Mouse (Mus musculus): Measurements from ENCODE around the gene Auts2. TPM values are rescaled to one million over a fixed set of nuclear protein-coding genes. Genes with fewer than 3 reads are reported as not detected.
A peak's percentile ranks its signal among the peaks of the same experiment; 100 is the strongest.

Auts2 gene
- polyA plus RNA-seq, 1 experiment from 2014 or later, result 80.6 TPM

- Histone ChIP-seq H3K27ac (replicated peaks) (0 out of 2 replicates have a peak overlapping the region, but pooled peaks have one; percentile 20), H3K36me3 (no peaks in the 10 kb centered on the region), H3K4me3 (no peak overlapping the region), H3K4me2 (replicated peaks) (no peak overlapping the region), H3K4me1 (peaks cover 46% of the 10 kb centered on the region), H3K9me3 (no peaks in the 10 kb centered on the region), H3K27me3 (peaks cover 6% of the 10 kb centered on the region; the same call in 1 of the 2 replicates), H3K9ac (replicated peaks) (no peak overlapping the region)
- ATAC-seq (ENCODE audit: low FRiP score, low read depth), result no peak
- 88% methylated on average over 2 of the region's 2 CpGs for WGBS
These were observed 467.2 kb downstream of the Auts2 start for GRCm38 (mm10) chr5:132075942-132076341.

- H3K36me3 ChIP-seq, result no peaks in the 10 kb centered on the region
- WGBS, result 15% methylated on average over 19 of the region's 19 CpGs
- H3K9ac ChIP-seq (replicated peaks), result 0 out of 2 replicates have a peak overlapping the region, but pooled peaks have one; percentile 8
- no peaks in the 10 kb centered on the region for H3K9me3 ChIP-seq
- H3K4me3 ChIP-seq, result peak overlapping the region; percentile 10; the same call in 1 of the 2 replicates
- ATAC-seq (ENCODE audit: low FRiP score, low read depth), result peak; percentile 80
- H3K4me2 ChIP-seq (replicated peaks), result peak overlapping the region; percentile 44
- peaks cover 46% of the 10 kb centered on the region for H3K4me1 ChIP-seq
- H3K27ac ChIP-seq (replicated peaks), result peak overlapping the region; percentile 76
- peaks cover 6% of the 10 kb centered on the region; the same call in 1 of the 2 replicates for H3K27me3 ChIP-seq
These were observed 468.3 kb downstream of the Auts2 start for GRCm38 (mm10) chr5:132074724-132075374.

- Histone ChIP-seq H3K4me3 (0 out of 2 replicates have a peak overlapping the region, but pooled peaks have one; percentile 10), H3K36me3 (no peaks in the 10 kb centered on the region), H3K9me3 (no peaks in the 10 kb centered on the region), H3K4me1 (peaks cover 46% of the 10 kb centered on the region), H3K9ac (replicated peaks) (0 out of 2 replicates have a peak overlapping the region, but pooled peaks have one; percentile 8), H3K27me3 (peaks cover 6% of the 10 kb centered on the region; the same call in 1 of the 2 replicates), H3K4me2 (replicated peaks) (peak overlapping the region; percentile 44), H3K27ac (replicated peaks) (peak overlapping the region; percentile 76)
- peak; percentile 85 for ATAC-seq (ENCODE audit: low FRiP score, low read depth)
- 3% methylated on average over 11 of the region's 11 CpGs for WGBS
These were observed 468.8 kb downstream of the Auts2 start for GRCm38 (mm10) chr5:132074360-132074723.

- Histone ChIP-seq H3K4me1 (peaks cover 46% of the 10 kb centered on the region), H3K4me2 (replicated peaks) (peak overlapping the region; percentile 44), H3K27me3 (peaks cover 6% of the 10 kb centered on the region; the same call in 1 of the 2 replicates), H3K9me3 (no peaks in the 10 kb centered on the region), H3K27ac (replicated peaks) (peak overlapping the region; percentile 76), H3K36me3 (no peaks in the 10 kb centered on the region), H3K9ac (replicated peaks) (no peak overlapping the region), H3K4me3 (no peak overlapping the region)
- peak; percentile 16; the same call in 1 of the 2 replicates for ATAC-seq (ENCODE audit: low FRiP score, low read depth)
- WGBS, result 30% methylated on average over 10 of the region's 10 CpGs
These were observed 469.3 kb downstream of the Auts2 start for GRCm38 (mm10) chr5:132073677-132074359.

GRCm38 (mm10) chr5:132072356-132072755 lies 470.8 kb downstream of the Auts2 start:
- WGBS, result 18% methylated on average over 4 of the region's 4 CpGs
- Histone ChIP-seq H3K9ac (replicated peaks) (no peak overlapping the region), H3K9me3 (no peaks in the 10 kb centered on the region), H3K4me2 (replicated peaks) (no peak overlapping the region), H3K27ac (replicated peaks) (no peak overlapping the region), H3K27me3 (peaks cover 6% of the 10 kb centered on the region; the same call in 1 of the 2 replicates), H3K4me1 (peaks cover 52% of the 10 kb centered on the region), H3K4me3 (no peak overlapping the region), H3K36me3 (no peaks in the 10 kb centered on the region)
- ATAC-seq (ENCODE audit: low FRiP score, low read depth), result no peak

- Histone ChIP-seq H3K27me3 (peaks cover 6% of the 10 kb centered on the region; the same call in 1 of the 2 replicates), H3K4me3 (no peak overlapping the region), H3K4me1 (peaks cover 27% of the 10 kb centered on the region), H3K9me3 (no peaks in the 10 kb centered on the region), H3K36me3 (no peaks in the 10 kb centered on the region), H3K27ac (replicated peaks) (no peak overlapping the region), H3K9ac (replicated peaks) (no peak overlapping the region), H3K4me2 (replicated peaks) (no peak overlapping the region)
- WGBS, result 64% methylated on average over 10 of the region's 10 CpGs
- no peak for ATAC-seq (ENCODE audit: low FRiP score, low read depth)
These were observed 475.1 kb downstream of the Auts2 start for GRCm38 (mm10) chr5:132067750-132068739.

GRCm38 (mm10) chr5:132060116-132060515 lies 483.0 kb downstream of the Auts2 start:
- no peak for ATAC-seq (ENCODE audit: low FRiP score, low read depth)
- 92% methylated on average over 6 of the region's 6 CpGs for WGBS

GRCm38 (mm10) chr5:132052637-132053036 lies 490.5 kb downstream of the Auts2 start:
- no peak overlapping the region for H3K4me2 ChIP-seq (replicated peaks)
- H3K4me1 ChIP-seq, result 0 out of 2 replicates have a peak, but pooled peaks cover 3% of the 10 kb centered on the region
- no peaks in the 10 kb centered on the region for H3K36me3 ChIP-seq
- H3K27me3 ChIP-seq, result no peaks in the 10 kb centered on the region
- no peak overlapping the region for H3K27ac ChIP-seq (replicated peaks)
- no peak overlapping the region for H3K4me3 ChIP-seq
- WGBS, result 51% methylated on average over 13 of the region's 13 CpGs
- ATAC-seq (ENCODE audit: low FRiP score, low read depth), result no peak
- H3K9ac ChIP-seq (replicated peaks), result no peak overlapping the region
- no peaks in the 10 kb centered on the region for H3K9me3 ChIP-seq

More at GRCm38 (mm10) chr5:132060116-132060515, 483.0 kb downstream of the Auts2 start:
- Histone ChIP-seq H3K36me3 (no peaks in the 10 kb centered on the region; the same call in 1 of the 2 replicates), H3K4me2 (replicated peaks) (no peak overlapping the region), H3K4me1 (no peaks in the 10 kb centered on the region), H3K27ac (replicated peaks) (no peak overlapping the region), H3K27me3 (no peaks in the 10 kb centered on the region), H3K9me3 (peaks cover 4% of the 10 kb centered on the region; the same call in 1 of the 2 replicates), H3K9ac (replicated peaks) (no peak overlapping the region), H3K4me3 (no peak overlapping the region)

GRCm38 (mm10) chr5:132039584-132039983 lies 503.6 kb downstream of the Auts2 start:
- WGBS, result 94% methylated on average over 6 of the region's 6 CpGs
- H3K4me1 ChIP-seq, result no peaks in the 10 kb centered on the region
- no peak overlapping the region for H3K9ac ChIP-seq (replicated peaks)
- H3K9me3 ChIP-seq, result no peaks in the 10 kb centered on the region
- H3K27me3 ChIP-seq, result no peaks in the 10 kb centered on the region
- no peak overlapping the region for H3K27ac ChIP-seq (replicated peaks)
- no peaks in the 10 kb centered on the region for H3K36me3 ChIP-seq
- no peak overlapping the region for H3K4me3 ChIP-seq
- H3K4me2 ChIP-seq (replicated peaks), result no peak overlapping the region
- no peak for ATAC-seq (ENCODE audit: low FRiP score, low read depth)

GRCm38 (mm10) chr5:132033491-132034350 lies 509.4 kb downstream of the Auts2 start:
- Histone ChIP-seq H3K27ac (replicated peaks) (peak overlapping the region; percentile 63), H3K4me3 (no peak overlapping the region), H3K9me3 (no peaks in the 10 kb centered on the region), H3K9ac (replicated peaks) (no peak overlapping the region), H3K4me2 (replicated peaks) (peak overlapping the region; percentile 21; the same call in 1 of the 2 replicates), H3K36me3 (no peaks in the 10 kb centered on the region), H3K4me1 (peaks cover 24% of the 10 kb centered on the region), H3K27me3 (no peaks in the 10 kb centered on the region)
- WGBS, result 45% methylated on average over 15 of the region's 15 CpGs
- ATAC-seq (ENCODE audit: low FRiP score, low read depth), result peak; percentile 63; the same call in 1 of the 2 replicates
